Mouse (Mus musculus): ENCODE results near the gene Grb10. TPM values are rescaled to one million over a fixed set of nuclear protein-coding genes. Genes with fewer than 3 reads are reported as not detected.

Grb10 gene
- polyA plus RNA-seq, 1 experiment, result 0.01 TPM

- Histone ChIP-seq H3ac (ENCODE audit: control insufficient read depth, insufficient read length, low read depth) (no peak overlapping the region), H3K79me2 (ENCODE audit: control insufficient read depth, insufficient read depth) (no peaks in the 10 kb centered on the region), H3K27me3 (ENCODE audit: control insufficient read depth, insufficient read depth, insufficient read length) (no peaks in the 10 kb centered on the region), H3K79me3 (ENCODE audit: low read depth) (no peaks in the 10 kb centered on the region), H3K36me3 (ENCODE audit: control insufficient read depth, insufficient read depth) (no peaks in the 10 kb centered on the region), H3K4me3 (ENCODE audit: insufficient read depth, poor library complexity, severe bottlenecking) (no peak overlapping the region)
- TF ChIP-seq CEBPB (IDR thresholded peaks at IDR 0.05; ENCODE audit: low read depth) (no peak), MYOG (IDR thresholded peaks at IDR 0.05; ENCODE audit: control insufficient read depth, extremely low read depth, insufficient read length) (no peak), USF1 (IDR thresholded peaks at IDR 0.05; ENCODE audit: low read depth) (no peak), CTCF (IDR thresholded peaks at IDR 0.05; ENCODE audit: control insufficient read depth, insufficient read depth, insufficient read length) (no peak), FOSL1 (IDR thresholded peaks at IDR 0.05; ENCODE audit: insufficient read depth, low read length, poor library complexity, severe bottlenecking) (no peak), MAX (IDR thresholded peaks at IDR 0.05) (no peak), MYOD1 (IDR thresholded peaks at IDR 0.05; ENCODE audit: control insufficient read depth, insufficient read length, low read depth) (no peak)
These were observed 130.6 kb downstream of the Grb10 start for GRCm38 (mm10) chr11:11907703-11908413.

- no peaks in the 10 kb centered on the region for H3K79me3 ChIP-seq (ENCODE audit: low read depth)
- no peak overlapping the region for H3ac ChIP-seq (ENCODE audit: control insufficient read depth, insufficient read length, low read depth)
- no peak overlapping the region for H3K4me3 ChIP-seq (ENCODE audit: insufficient read depth, poor library complexity, severe bottlenecking)
- H3K27me3 ChIP-seq (ENCODE audit: control insufficient read depth, insufficient read depth, insufficient read length), result no peaks in the 10 kb centered on the region
- TF ChIP-seq MYOG (IDR thresholded peaks at IDR 0.05; ENCODE audit: control insufficient read depth, extremely low read depth, insufficient read length) (no peak), MYOD1 (IDR thresholded peaks at IDR 0.05; ENCODE audit: control insufficient read depth, insufficient read length, low read depth) (no peak), FOSL1 (IDR thresholded peaks at IDR 0.05; ENCODE audit: insufficient read depth, low read length, poor library complexity, severe bottlenecking) (no peak), CEBPB (IDR thresholded peaks at IDR 0.05; ENCODE audit: low read depth) (no peak), MAX (IDR thresholded peaks at IDR 0.05) (no peak), CTCF (IDR thresholded peaks at IDR 0.05; ENCODE audit: control insufficient read depth, insufficient read depth, insufficient read length) (no peak), USF1 (IDR thresholded peaks at IDR 0.05; ENCODE audit: low read depth) (no peak)
- no peaks in the 10 kb centered on the region for H3K79me2 ChIP-seq (ENCODE audit: control insufficient read depth, insufficient read depth)
- H3K36me3 ChIP-seq (ENCODE audit: control insufficient read depth, insufficient read depth), result no peaks in the 10 kb centered on the region
These were observed 133.0 kb downstream of the Grb10 start for GRCm38 (mm10) chr11:11905518-11905917.

GRCm38 (mm10) chr11:11904995-11905394, 133.5 kb downstream of the Grb10 start:
- H3K36me3 ChIP-seq (ENCODE audit: control insufficient read depth, insufficient read depth), result no peaks in the 10 kb centered on the region
- H3K79me3 ChIP-seq (ENCODE audit: low read depth), result no peaks in the 10 kb centered on the region
- no peak overlapping the region for H3ac ChIP-seq (ENCODE audit: control insufficient read depth, insufficient read length, low read depth)
- TF ChIP-seq MAX (IDR thresholded peaks at IDR 0.05) (no peak), CTCF (IDR thresholded peaks at IDR 0.05; ENCODE audit: control insufficient read depth, insufficient read depth, insufficient read length) (no peak), MYOD1 (IDR thresholded peaks at IDR 0.05; ENCODE audit: control insufficient read depth, insufficient read length, low read depth) (no peak), USF1 (IDR thresholded peaks at IDR 0.05; ENCODE audit: low read depth) (no peak), MYOG (IDR thresholded peaks at IDR 0.05; ENCODE audit: control insufficient read depth, extremely low read depth, insufficient read length) (no peak), FOSL1 (IDR thresholded peaks at IDR 0.05; ENCODE audit: insufficient read depth, low read length, poor library complexity, severe bottlenecking) (no peak), CEBPB (IDR thresholded peaks at IDR 0.05; ENCODE audit: low read depth) (no peak)
- H3K27me3 ChIP-seq (ENCODE audit: control insufficient read depth, insufficient read depth, insufficient read length), result no peaks in the 10 kb centered on the region
- no peaks in the 10 kb centered on the region for H3K79me2 ChIP-seq (ENCODE audit: control insufficient read depth, insufficient read depth)
- H3K4me3 ChIP-seq (ENCODE audit: insufficient read depth, poor library complexity, severe bottlenecking), result no peak overlapping the region

GRCm38 (mm10) chr11:11901509-11901908, 137.0 kb downstream of the Grb10 start:
- H3K79me3 ChIP-seq (ENCODE audit: low read depth), result no peaks in the 10 kb centered on the region
- TF ChIP-seq MAX (IDR thresholded peaks at IDR 0.05) (no peak), CEBPB (IDR thresholded peaks at IDR 0.05; ENCODE audit: low read depth) (no peak), CTCF (IDR thresholded peaks at IDR 0.05; ENCODE audit: control insufficient read depth, insufficient read depth, insufficient read length) (no peak), MYOD1 (IDR thresholded peaks at IDR 0.05; ENCODE audit: control insufficient read depth, insufficient read length, low read depth) (no peak), USF1 (IDR thresholded peaks at IDR 0.05; ENCODE audit: low read depth) (no peak), FOSL1 (IDR thresholded peaks at IDR 0.05; ENCODE audit: insufficient read depth, low read length, poor library complexity, severe bottlenecking) (no peak), MYOG (IDR thresholded peaks at IDR 0.05; ENCODE audit: control insufficient read depth, extremely low read depth, insufficient read length) (no peak)
- no peaks in the 10 kb centered on the region for H3K36me3 ChIP-seq (ENCODE audit: control insufficient read depth, insufficient read depth)
- no peak overlapping the region for H3ac ChIP-seq (ENCODE audit: control insufficient read depth, insufficient read length, low read depth)
- no peak overlapping the region for H3K4me3 ChIP-seq (ENCODE audit: insufficient read depth, poor library complexity, severe bottlenecking)
- no peaks in the 10 kb centered on the region for H3K27me3 ChIP-seq (ENCODE audit: control insufficient read depth, insufficient read depth, insufficient read length)
- no peaks in the 10 kb centered on the region for H3K79me2 ChIP-seq (ENCODE audit: control insufficient read depth, insufficient read depth)

- Histone ChIP-seq H3K36me3 (ENCODE audit: control insufficient read depth, insufficient read depth) (no peaks in the 10 kb centered on the region), H3K79me2 (ENCODE audit: control insufficient read depth, insufficient read depth) (no peaks in the 10 kb centered on the region), H3K27me3 (ENCODE audit: control insufficient read depth, insufficient read depth, insufficient read length) (no peaks in the 10 kb centered on the region), H3K4me3 (ENCODE audit: insufficient read depth, poor library complexity, severe bottlenecking) (no peak overlapping the region), H3ac (ENCODE audit: control insufficient read depth, insufficient read length, low read depth) (no peak overlapping the region), H3K79me3 (ENCODE audit: low read depth) (no peaks in the 10 kb centered on the region)
- TF ChIP-seq FOSL1 (IDR thresholded peaks at IDR 0.05; ENCODE audit: insufficient read depth, low read length, poor library complexity, severe bottlenecking) (no peak), MYOD1 (IDR thresholded peaks at IDR 0.05; ENCODE audit: control insufficient read depth, insufficient read length, low read depth) (no peak), USF1 (IDR thresholded peaks at IDR 0.05; ENCODE audit: low read depth) (no peak), CEBPB (IDR thresholded peaks at IDR 0.05; ENCODE audit: low read depth) (no peak), CTCF (IDR thresholded peaks at IDR 0.05; ENCODE audit: control insufficient read depth, insufficient read depth, insufficient read length) (no peak), MYOG (IDR thresholded peaks at IDR 0.05; ENCODE audit: control insufficient read depth, extremely low read depth, insufficient read length) (no peak), MAX (IDR thresholded peaks at IDR 0.05) (no peak)
These were observed 140.0 kb downstream of the Grb10 start for GRCm38 (mm10) chr11:11898496-11898895.

Measured in C2C12 (cell line).